Mouse (Mus musculus) retina, adult 2 months (tissue): ENCODE measurements around the gene Abca6.
A peak's percentile ranks its signal among the peaks of the same experiment; 100 is the strongest.

ENCODE experiments used
- DNase-seq: peaks from one replicate; pipeline ENCODE4 v3.0.0-alpha.2; 2012; ENCODE audit warnings: low read depth, low spot score

Abca6 gene

GRCm38 (mm10) chr11:110251534-110251933 is at the start of gene Abca6:
Abca6 (minus strand) TSS chr11:110251776.
- DNase-seq: no peak

GRCm38 (mm10) chr11:110297917-110298533 is 46.4 kb upstream of the Abca6 start:
- no peak for DNase-seq

- DNase-seq: no peak
Measured at GRCm38 (mm10) chr11:110290586-110290985, 39.0 kb upstream of the Abca6 start.

GRCm38 (mm10) chr11:110288423-110288822 is 36.8 kb upstream of the Abca6 start:
- no peak for DNase-seq

GRCm38 (mm10) chr11:110287694-110288093 is 36.1 kb upstream of the Abca6 start:
- DNase-seq: no peak

GRCm38 (mm10) chr11:110286331-110286730 is 34.8 kb upstream of the Abca6 start:
- no peak for DNase-seq

GRCm38 (mm10) chr11:110284849-110285248 is 33.3 kb upstream of the Abca6 start:
- DNase-seq: no peak

GRCm38 (mm10) chr11:110284185-110284787 is 32.7 kb upstream of the Abca6 start:
- DNase-seq: no peak

GRCm38 (mm10) chr11:110274794-110275193 is 23.2 kb upstream of the Abca6 start:
- no peak for DNase-seq

GRCm38 (mm10) chr11:110271745-110272144 is 20.2 kb upstream of the Abca6 start:
- DNase-seq: peak; percentile 46

- peak; percentile 69 for DNase-seq
Measured at GRCm38 (mm10) chr11:110268244-110268844, 16.8 kb upstream of the Abca6 start.

GRCm38 (mm10) chr11:110267232-110267631 is 15.7 kb upstream of the Abca6 start:
- DNase-seq: no peak

GRCm38 (mm10) chr11:110266757-110267156 is 15.2 kb upstream of the Abca6 start:
- no peak for DNase-seq

- no peak for DNase-seq
Measured at GRCm38 (mm10) chr11:110261867-110262266, 10.3 kb upstream of the Abca6 start.

GRCm38 (mm10) chr11:110257911-110258310 is 6.3 kb upstream of the Abca6 start:
- DNase-seq: no peak

GRCm38 (mm10) chr11:110257061-110257460 is 5.5 kb upstream of the Abca6 start:
- no peak for DNase-seq

GRCm38 (mm10) chr11:110252256-110252655 is 680 bp upstream of the Abca6 start:
- no peak for DNase-seq

GRCm38 (mm10) chr11:110244730-110245129 is 6.8 kb downstream of the Abca6 start:
- no peak for DNase-seq

GRCm38 (mm10) chr11:110237466-110237865 is 14.1 kb downstream of the Abca6 start:
- DNase-seq: no peak

- no peak for DNase-seq
Measured at GRCm38 (mm10) chr11:110232975-110233374, 18.6 kb downstream of the Abca6 start.

- no peak for DNase-seq
Measured at GRCm38 (mm10) chr11:110217118-110217517, 34.5 kb downstream of the Abca6 start.

GRCm38 (mm10) chr11:110203930-110204329 is 47.6 kb downstream of the Abca6 start:
- DNase-seq: no peak

GRCm38 (mm10) chr11:110198882-110199281 is 52.7 kb downstream of the Abca6 start:
- DNase-seq: no peak
